Mouse (Mus musculus) intestine, embryonic 16.5 days (tissue): ENCODE results near the gene Pdia4. TPM values are rescaled to one million over a fixed set of nuclear protein-coding genes. Genes with fewer than 3 reads are reported as not detected.
"Not testable (repeated sequence)": the region's sequence is repeated elsewhere in the genome, so short reads cannot be mapped to it uniquely, and the experiment has no call there.

Experiments
- ATAC-seq: fragments of 200-750 bp; cut with Nextera tagmentation; 2 replicates; pipeline ENCODE4 v1.8.0; 2017; ENCODE audit warnings: moderate TSS enrichment, moderate library complexity
- H3K27ac ChIP-seq: fragments of 300-500 bp; sonication (generic); 2 replicates; pipeline ENCODE4 v1.5.1; 2014; ENCODE audit warnings: mild to moderate bottlenecking, low read length
- H3K27me3 ChIP-seq: fragments of 300-500 bp; sonication (generic); replicated peaks from 2 replicates; pipeline ENCODE4 v1.6.1; 2014; ENCODE audit warnings: low read length, control low read depth, mixed read lengths; ENCODE audit not compliant: control insufficient read depth, insufficient read depth
- H3K36me3 ChIP-seq: fragments of 300-500 bp; sonication (generic); 2 replicates; pipeline ENCODE4 v1.6.1; 2014; ENCODE audit warnings: low read length, control low read depth; ENCODE audit not compliant: control insufficient read depth, insufficient read depth
- H3K4me1 ChIP-seq: fragments of 300-500 bp; sonication (generic); 2 replicates; pipeline ENCODE4 v1.6.1; 2014; ENCODE audit warnings: low read length, control low read depth, mixed read lengths; ENCODE audit not compliant: control insufficient read depth, insufficient read depth
- H3K4me2 ChIP-seq: fragments of 300-500 bp; sonication (generic); 2 replicates; pipeline ENCODE4 v1.6.1; 2014; ENCODE audit warnings: low read depth, low read length, control low read depth
- H3K4me3 ChIP-seq: fragments of 300-500 bp; sonication (generic); 2 replicates; pipeline ENCODE4 v1.5.1; 2014; ENCODE audit warnings: mild to moderate bottlenecking, low read length
- H3K9ac ChIP-seq: fragments of 300-500 bp; sonication (generic); 2 replicates; pipeline ENCODE4 v1.6.1; 2014; ENCODE audit warnings: low read depth, low read length
- H3K9me3 ChIP-seq: fragments of 300-500 bp; sonication (generic); 2 replicates; pipeline ENCODE4 v1.6.1; 2016; ENCODE audit warnings: low read length, control low read depth; ENCODE audit not compliant: control insufficient read depth
- WGBS: fragments of 180-500 bp; shearing (Covaris S2); extraction: QIAGEN DNeasy Blood & Tissue Kit; methylation state at CpG from one replicate; pipeline ENCODE4 v1.1.7; 2014; 5-methylcytosine and 5-hydroxymethylcytosine counted together
- microRNA counts: library from miRNA; unstranded; fragments of <30 nt; microRNA quantifications from one replicate; lab custom pipeline; 2016
- microRNA-seq: library from miRNA; unstranded; fragments of <30 nt; microRNA quantifications from one replicate; pipeline ENCODE4, GENCODE M21; 2016
- polyA plus RNA-seq: library from polyadenylated mRNA; unstranded; fragments of >200 nt; fragmentation: Nextera tagmentation; extraction: Ambion mirVana; gene quantifications from 2 replicates; pipeline ENCODE4 v1.2.1, GENCODE M21; 2015

Gene Pdia4
- polyA plus RNA-seq, 1 experiment from 2014 or later: 332 TPM

DNA sequence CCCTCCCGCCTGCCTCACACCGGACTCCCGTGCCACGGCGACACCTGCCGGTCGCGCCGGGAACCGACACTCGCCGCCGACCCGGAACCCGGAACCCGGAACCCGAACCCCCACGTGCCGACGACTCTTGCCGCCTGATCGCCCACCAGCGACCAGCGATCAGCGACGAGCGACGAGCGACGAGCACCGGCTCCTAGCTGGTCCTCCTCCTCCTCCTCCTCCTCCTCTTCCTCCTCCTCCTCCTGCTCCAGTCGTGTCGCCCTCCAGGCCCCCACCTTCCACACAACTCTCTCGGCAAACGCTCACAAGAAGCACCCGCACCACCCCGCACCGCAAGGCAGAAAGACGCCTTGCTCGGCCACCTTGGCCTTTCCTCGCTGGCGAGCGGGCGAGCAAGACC, 60.1 kb downstream of the Pdia4 start:
- 2% methylated on average over 10 of the region's 44 CpGs for WGBS
- H3K4me2 ChIP-seq, H3K9ac ChIP-seq, H3K4me3 ChIP-seq, ATAC-seq, H3K27ac ChIP-seq, H3K36me3 ChIP-seq, H3K4me1 ChIP-seq, H3K9me3 ChIP-seq, H3K27me3 ChIP-seq: not testable (repeated sequence)

DNA sequence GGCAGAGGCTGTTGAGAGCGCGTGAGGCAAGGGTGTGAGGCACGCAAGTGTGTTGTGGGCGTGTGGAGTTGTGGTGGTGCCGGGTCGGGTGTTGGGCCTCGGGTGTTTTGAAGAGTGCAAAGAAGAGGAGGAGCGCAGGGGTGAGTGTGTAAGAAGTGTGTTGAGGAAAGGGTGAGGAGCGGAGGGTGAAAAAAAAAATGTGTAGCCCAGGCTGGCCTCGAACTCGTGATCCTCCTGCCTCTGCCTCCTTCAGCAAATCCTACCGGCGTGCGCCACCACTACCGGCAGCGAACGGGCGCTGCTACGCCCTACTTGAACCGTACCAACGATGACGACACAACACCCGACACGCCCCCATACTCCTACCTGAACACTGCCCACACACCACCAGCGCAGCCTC, 64.9 kb downstream of the Pdia4 start:
- H3K27ac ChIP-seq, H3K9me3 ChIP-seq, H3K36me3 ChIP-seq, H3K27me3 ChIP-seq, H3K9ac ChIP-seq, H3K4me1 ChIP-seq, ATAC-seq: not testable (repeated sequence)
- 6% methylated on average over 8 of the region's 25 CpGs for WGBS
- Histone ChIP-seq H3K4me3 (peak overlapping the region; percentile 24; the same call in 1 of the 2 replicates), H3K4me2 (peak overlapping the region; percentile 49)

DNA sequence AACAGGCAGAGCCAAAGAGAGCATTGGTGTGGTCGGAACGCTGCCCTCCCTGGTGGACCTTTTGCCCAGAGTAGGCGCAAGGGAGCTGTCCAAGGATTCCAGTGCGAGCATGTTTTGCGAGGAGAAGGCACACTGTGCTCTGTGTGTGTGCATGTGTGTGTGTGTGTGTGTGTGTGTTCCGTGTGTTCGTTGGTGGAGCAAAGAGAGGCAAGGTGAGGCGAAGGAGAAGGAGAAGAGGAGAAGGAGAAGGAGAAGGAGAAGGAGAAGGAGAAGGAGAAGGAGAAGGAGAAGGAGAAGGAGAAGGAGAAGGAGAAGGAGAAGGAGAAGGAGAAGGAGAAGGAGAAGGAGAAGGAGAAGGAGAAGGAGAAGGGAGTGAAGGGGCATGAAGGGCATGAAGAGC, 65.3 kb downstream of the Pdia4 start:
- H3K27ac ChIP-seq, H3K36me3 ChIP-seq, H3K9ac ChIP-seq, H3K4me2 ChIP-seq, H3K4me3 ChIP-seq, H3K4me1 ChIP-seq, H3K27me3 ChIP-seq, H3K9me3 ChIP-seq, ATAC-seq: not testable (repeated sequence)
- 74% methylated on average over 3 of the region's 8 CpGs for WGBS

MicroRNA genes within 50 kb of the gene (microRNA counts, 519-probe panel; counts per million panel counts)
- microRNA mmu-miR-704 (lab: Ali Mortazavi, UCI): 1,303 counts per million, percentile 7 among the panel's probes with 10 or more counts

Small RNA genes lying within 50 kb of the gene (microRNA-seq; reads per million reads assigned to microRNA genes)
- not detected for gene Mir704

Other genes starting within 250 kb of the Pdia4 start
- 50.0 and 54.6 TPM in 2 replicates for gene Ezh2, start 218.1 kb downstream of the Pdia4 start, polyA plus RNA-seq
- gene Zfp786, start 17.4 kb upstream of the Pdia4 start, polyA plus RNA-seq: 2.0 and 2.4 TPM in 2 replicates
- 5.8 and 6.6 TPM in 2 replicates for gene Zfp398, start 22.2 kb upstream of the Pdia4 start, polyA plus RNA-seq
- gene Zfp282, start 63.8 kb upstream of the Pdia4 start, polyA plus RNA-seq: 8.9 and 9.8 TPM in 2 replicates
- 12.2 TPM in 2 replicates for gene Zfp212, start 107.0 kb upstream of the Pdia4 start, polyA plus RNA-seq
- gene Zfp956, start 140.0 kb upstream of the Pdia4 start, polyA plus RNA-seq: 8.8 and 9.3 TPM in 2 replicates
- gene Zfp777, start 235.5 kb upstream of the Pdia4 start, polyA plus RNA-seq: 4.3 and 4.6 TPM in 2 replicates